Mouse (Mus musculus) telencephalon, adult 2 months (tissue): ENCODE results near the gene Trmt2b.
A peak's percentile ranks its signal among the peaks of the same experiment; 100 is the strongest.
"Not testable (repeated sequence)": the region's sequence is repeated elsewhere in the genome, so short reads cannot be mapped to it uniquely, and the experiment has no call there.

Experiments
- DNase-seq: peaks from one replicate; pipeline ENCODE4 v3.0.0-alpha.2; 2011; ENCODE audit warnings: low read depth, low spot score

The Trmt2b gene

DNA sequence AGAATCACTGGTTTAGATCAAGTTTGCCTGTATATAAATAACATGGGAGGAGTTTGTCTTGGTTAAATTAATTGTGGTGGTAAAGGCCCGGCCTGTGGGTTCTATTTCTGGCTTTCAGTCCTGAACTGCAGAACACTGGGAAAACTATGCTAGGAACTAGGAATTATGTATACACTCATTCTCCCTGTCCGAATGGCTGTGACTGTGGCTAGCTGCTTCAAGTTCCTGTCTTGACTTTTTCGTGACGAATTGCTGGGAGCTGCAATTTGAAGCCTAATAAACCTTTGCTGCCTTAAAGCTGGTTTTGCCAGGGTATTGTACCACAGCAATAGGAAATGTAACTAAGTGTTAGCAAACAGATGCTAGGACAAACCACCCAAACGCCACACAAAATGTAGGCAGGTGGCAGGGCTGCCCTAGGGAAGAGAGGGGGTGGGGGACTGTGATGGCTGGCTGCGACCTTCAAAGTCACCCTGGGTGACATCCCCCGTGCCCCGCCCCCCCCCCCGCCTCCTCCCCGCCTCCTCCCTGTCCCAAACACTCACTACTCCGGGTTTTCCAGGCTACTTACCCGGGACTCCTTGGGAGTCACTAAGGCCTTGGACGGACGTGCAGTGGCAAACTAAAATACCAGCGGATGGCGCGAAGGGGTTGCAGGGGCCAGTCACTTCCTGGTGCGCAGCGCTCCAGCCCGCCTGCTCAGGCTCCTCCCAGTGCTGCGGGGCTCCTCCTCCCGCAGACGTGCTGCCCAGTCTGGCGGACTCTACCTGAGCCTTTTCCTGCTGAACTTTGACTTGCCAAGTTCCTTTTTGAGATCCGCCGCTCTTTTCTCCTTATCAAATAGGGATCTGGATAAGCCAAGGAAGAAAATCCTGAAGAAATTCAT, at the start of gene Trmt2b:
TSS of gene Trmt2b (minus strand) at position 710 of the 886 bp plus-strand sequence.
- no peak for DNase-seq

DNA sequence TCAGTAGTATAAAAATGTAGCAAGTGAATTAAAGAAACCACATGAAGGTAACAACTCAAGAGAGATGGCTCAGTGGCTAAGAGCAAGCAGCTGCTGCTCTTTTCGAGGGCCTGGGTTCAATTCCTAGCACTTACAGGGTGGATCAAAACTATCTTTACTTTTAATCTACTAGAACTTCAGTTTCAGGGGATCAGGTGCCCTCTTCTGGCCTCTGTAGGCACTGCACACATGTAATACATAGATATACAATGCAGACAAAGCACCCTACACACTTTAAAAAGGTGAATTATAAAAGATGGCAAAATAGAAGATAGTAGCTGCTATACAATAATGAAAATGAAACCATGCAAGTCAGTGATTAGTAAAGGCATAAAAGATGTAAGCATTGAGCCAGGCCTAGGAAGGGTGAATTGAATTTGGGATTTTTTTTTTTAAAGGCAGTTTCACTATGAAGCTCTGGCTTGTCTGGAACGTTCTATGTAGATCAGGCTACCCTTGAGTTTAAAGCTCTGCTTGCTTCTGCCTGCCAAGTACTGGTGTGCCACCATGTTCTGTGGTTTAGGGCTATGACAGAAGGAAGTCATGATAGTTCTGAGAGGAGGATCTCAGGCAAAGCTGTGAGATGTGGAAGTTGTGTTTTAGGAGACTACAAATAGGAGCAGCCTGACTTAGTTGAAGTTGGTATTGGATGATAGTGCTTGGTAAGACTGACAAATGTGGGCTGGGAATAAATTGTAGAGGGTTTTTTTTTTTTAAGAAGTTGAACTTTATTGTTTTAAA, 42.6 kb upstream of the Trmt2b start:
- DNase-seq, result no peak

DNA sequence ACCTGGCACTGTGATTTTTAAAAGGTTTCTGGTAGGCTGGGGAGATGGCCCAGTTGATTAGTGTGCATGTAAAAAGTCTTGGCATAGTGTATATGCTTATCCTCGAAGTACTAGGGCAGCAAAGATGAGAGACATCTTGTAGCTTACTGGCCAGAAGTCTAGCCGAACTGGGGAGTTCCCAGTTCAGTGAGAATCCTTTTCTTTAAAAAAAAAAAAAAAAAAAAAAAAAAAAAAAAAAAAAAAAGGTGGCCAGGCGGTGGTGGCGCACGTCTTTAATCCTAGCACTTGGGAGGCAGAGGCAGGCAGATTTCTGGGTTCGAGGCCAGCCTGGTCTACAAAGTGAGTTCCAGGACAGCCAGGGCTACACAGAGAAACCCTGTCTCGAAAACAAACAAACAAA, 34.4 kb upstream of the Trmt2b start:
- not testable (repeated sequence) for DNase-seq

DNA sequence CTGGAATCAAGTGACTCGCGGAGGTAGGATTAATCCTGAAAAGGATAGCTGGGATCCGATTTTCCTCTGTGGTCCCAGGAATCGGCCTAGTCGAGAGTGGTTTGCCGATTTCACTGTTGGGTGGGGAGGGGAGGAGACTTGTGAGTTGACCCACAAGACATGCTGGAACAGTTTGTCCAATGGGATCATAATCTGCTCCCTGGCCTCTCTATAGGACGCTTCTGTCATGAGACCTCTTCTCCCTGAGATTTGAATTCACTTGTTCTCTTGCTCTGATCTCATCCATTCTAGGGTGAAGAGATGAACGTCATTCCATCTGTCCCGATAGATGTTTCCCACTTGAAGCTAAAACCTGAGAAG, 31.5 kb upstream of the Trmt2b start:
- no peak for DNase-seq

DNA sequence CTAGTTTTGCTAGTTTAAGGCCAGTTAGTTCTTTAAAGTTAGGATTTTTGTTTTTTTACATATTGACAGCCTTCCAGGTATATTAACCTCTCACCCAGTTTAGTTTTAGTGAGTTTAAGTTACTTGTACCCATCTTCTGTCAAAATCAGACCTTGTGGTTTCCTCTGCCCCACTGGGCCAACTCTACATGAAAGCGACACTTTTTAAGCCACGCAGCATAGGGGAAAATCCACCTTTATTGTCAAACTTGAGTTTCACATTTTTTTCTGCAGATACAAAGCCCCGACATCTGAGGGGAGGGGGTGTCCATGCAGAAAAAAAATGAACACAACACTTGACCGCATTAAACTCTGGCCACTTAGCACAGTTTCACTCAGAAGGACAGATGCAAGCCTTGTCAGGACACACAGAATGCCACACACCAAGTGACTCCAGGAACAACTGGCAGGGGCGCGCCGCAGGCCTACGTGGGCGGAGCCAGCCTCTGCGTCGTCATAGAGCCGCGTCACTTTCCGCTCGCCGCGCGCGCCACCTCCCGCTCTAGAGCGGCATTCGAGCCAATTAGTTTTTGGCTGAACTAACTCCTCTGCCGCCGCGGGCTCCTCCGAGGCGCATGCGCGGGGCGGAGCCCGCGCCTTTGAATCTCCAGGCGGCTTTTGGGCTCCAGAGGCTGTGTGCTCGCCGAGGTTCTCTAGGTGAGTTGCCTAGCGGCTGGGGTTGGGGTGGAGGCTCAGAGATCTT, 30.9 kb upstream of the Trmt2b start, which contains the start of gene Cenpi:
TSS of gene Cenpi (plus strand) at position 551 of the 741 bp plus-strand sequence.
- peak; percentile 54 for DNase-seq

DNA sequence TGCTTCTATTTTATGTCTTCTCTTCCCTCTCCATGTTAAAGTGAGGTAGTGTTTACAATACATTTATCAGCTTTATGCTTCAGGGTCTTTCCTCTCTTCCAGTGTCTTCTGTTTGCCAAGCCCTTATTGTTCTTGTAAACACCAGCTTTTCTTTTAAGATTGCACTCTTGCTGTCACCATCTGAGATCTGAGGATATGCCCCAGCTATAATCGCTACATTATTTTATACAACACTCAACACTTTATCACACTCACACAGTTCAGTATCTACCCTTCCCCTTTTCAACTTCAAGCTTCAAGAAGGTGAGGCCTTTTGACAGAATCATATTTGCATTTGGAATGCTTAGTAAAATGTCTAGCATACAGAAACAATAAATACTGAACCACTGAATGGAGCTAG, 26.5 kb upstream of the Trmt2b start:
- no peak for DNase-seq

DNA sequence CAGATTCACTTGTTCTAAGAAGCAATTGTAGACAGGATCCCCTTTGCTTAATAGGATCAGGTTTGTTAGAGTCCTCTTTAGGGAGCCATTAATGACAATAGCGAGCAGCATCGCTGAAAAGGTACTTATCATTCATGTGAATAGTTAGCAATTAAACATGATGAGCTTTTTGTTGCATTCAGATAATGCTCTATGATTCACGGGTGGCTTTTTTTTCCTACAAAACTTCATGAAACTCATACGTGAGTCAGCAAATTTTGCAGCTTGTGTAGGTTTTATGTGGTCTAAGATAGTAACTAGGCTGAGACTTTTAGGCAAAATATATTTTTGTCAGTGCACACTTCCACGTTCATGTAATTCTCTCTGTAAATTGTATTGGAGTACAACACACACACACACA, 23.4 kb upstream of the Trmt2b start:
- DNase-seq, result no peak

DNA sequence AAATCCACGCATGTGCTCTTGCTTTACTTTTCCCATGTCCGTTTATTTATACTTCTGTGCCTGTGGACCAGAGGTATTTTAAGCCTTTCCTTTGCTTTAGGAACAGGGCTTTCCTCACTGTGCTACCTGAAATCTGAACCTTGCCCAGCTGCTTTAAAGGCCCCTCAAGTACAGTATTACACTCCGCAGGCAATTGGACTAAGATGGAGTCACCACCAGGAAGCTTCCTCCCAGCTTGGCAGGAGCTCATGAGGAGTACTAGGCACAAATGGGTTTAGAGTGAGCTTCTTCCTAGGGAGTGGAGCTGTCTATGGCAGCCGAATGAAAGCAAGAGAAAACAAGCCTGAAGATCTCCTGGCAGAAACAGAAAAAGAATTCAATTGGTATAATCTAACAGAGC, 20.4 kb upstream of the Trmt2b start:
- DNase-seq, result no peak

DNA sequence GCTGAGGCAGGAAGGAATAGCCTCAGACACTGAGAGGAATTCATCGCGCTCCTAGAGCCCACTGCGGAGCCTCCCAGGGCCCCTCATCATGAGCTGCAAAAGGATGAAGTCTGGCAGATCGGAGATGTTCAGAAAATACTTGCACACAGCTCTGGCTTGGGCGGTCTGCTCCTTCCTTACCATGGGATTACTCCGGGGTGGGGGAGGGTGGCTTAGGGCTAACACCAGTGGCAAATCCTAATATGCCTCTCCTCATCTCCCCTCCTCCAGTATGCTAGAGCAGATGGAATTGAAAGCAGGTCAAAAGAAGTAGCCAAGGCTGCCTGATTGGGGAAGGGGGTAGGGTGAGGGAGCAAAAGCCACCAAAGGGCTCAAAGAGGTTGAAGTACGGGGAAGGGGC, 20.0 kb upstream of the Trmt2b start:
- no peak for DNase-seq

DNA sequence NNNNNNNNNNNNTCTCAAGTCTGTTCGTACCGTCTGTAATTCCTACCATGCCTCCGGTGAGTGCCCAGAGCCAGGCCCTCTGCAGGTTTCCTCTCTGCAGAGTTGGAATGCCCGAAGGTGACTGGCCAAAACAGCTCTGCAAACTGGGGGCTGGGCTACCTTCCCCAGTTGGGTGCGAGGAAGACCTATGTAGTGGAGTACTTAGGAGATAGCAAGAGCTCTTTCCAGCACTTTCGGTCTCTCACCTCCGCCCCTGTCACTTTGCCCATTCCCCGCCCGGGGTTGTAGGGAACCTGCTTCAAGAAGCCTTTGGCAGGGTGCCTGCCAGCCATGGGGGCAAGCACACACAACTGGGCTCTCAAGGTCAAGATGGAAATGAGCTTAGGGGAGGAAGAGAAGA, 19.5 kb upstream of the Trmt2b start:
- no peak for DNase-seq

DNA sequence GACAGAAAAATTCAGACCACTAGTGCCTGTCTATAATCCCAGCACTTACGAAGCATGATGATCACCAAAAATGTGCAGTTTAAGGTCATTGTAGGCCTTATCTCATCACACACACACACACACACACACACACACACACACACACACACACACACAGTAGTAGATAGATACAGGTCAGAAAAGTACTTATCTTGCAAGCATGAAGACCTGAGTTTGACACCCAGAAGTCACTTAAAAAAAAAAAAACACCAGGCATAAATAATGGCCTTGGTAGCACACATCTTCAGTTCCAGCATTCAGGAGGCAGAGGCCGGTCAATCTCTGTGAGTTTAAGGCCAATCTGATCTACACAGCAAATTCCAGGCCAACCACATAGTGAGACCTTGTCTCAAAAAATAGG, 10.5 kb upstream of the Trmt2b start:
- no peak for DNase-seq

DNA sequence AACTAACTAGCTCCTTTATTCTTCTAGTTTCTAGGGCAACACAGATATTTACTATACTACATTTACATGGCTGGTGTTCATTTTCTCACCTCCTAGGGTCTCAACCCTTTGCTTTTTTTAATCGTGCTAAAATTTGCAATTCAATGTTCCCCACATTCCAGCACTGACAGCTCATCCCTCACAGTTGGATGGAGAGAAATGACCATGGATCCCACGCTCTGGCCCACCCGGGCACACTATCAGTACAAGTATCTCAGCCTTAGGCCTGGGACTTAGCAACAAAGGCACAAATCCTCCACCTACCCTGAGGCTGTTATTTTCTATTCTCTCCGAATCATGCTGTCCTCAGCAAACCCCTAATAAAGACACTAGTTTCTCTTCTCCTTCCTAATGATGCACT, 9.0 kb upstream of the Trmt2b start:
- no peak for DNase-seq

DNA sequence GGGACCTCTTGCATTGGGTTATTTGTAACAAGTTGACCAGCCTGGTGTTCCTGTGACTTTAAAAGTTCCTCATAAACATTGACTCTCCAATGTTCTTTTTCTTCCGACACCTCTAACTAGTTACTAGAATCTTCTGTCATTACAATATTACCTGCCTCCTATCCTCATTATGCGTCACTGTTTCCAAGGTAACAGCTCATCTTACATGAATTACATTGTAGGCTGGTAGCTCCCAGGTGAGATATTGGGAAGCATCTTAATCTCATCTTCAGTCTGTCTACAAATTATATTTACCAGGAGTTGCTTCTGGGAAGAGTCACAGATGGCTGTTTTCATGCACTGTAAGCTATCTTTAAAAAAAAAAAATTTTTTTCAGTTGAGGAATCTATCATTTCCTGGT, 8.3 kb upstream of the Trmt2b start:
- no peak for DNase-seq

DNA sequence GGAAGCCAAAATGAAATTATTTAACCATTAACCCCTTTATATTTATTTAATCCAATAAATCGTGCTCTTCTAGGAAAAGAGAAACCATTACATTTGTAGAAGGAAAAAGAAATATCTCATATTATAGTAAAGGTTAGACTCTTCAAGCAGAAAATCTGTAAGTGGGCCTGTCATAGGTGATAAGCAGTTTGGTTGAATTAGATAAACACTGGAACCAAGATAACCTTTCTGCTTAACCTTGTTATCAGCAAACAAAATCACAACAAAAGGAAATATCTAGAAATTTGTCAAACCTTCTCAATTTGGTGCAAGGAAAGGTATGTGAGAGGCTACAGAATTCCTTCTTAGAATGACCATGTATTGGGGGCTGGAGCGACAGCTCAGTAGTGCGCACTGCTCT, 3.7 kb upstream of the Trmt2b start:
- no peak for DNase-seq

DNA sequence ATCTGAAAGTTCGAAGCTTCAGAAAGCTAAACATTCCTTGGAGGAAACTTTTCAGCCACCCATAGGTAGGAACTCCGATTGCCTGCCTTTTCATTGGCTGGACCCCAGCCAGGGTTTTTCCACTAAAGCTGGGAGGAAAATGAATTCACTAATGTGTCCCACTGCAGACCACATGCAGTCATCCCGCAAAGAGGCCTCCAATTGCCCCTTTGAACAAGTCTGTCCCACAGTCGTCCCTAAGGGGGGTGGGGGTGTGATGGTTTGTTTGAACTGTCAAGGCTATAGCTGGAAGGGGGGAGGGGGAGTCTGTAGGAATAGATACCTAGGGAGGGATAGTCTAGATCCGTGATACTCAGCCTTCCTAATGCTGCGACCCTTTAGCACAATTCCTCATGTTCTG, 1.1 kb downstream of the Trmt2b start:
- DNase-seq, result no peak

DNA sequence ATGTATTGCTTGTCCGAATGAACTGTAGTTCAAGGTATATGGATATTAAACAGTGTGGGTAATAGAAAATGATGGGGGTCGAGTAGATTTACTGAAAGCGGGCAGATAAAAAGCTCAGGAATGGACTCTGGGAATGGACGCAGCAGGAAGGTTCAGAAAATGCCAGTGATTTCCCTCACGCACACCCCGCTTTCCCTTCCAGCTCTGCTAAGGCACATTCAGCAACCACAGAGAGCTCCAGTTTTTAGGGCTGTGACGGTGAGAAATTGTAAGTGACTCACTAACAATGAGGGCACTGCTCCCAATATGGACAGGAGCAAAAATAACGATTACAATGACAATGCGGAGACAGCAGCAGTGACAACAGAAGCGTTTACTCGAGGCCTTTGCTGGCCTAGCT, 14.7 kb downstream of the Trmt2b start:
- no peak for DNase-seq

DNA sequence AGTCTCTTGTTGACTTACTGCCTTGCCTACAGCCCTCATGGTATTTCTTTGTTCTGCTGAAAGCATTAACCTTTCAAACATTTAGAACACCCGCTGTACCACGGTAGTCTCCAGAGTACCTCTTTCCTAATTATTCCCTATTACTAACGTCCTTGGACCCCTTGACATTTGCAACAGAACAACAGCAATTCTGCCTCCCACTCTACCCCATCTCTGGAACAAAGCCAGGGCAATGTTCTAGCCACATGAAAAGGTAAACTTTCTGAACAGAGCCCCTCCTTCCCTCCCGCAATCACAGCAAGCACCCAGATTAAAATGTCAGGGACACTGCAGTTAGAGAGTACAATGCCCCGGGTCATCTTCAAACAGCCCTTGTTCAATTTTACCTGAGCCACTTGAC, 15.6 kb downstream of the Trmt2b start:
- DNase-seq, result no peak

DNA sequence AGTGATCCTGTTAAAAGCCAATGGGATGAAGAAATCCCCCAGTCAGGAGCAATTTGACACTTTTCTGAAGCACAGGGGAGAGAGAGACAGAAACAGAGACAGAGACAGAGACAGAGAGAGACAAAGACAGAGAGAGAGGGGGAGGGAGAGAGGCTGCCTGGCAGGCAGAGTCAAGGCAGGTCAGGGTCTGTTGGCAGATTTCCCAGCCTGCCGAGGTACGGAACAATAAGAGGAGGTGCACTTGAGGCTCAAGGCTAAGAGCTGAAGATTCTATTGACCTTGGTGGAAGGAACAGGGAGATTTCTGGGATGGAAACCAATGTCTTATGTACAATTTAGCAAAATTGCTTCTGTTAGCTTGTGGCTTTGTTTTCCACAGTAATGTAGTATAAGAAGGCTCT, 28.6 kb downstream of the Trmt2b start:
- no peak for DNase-seq

DNA sequence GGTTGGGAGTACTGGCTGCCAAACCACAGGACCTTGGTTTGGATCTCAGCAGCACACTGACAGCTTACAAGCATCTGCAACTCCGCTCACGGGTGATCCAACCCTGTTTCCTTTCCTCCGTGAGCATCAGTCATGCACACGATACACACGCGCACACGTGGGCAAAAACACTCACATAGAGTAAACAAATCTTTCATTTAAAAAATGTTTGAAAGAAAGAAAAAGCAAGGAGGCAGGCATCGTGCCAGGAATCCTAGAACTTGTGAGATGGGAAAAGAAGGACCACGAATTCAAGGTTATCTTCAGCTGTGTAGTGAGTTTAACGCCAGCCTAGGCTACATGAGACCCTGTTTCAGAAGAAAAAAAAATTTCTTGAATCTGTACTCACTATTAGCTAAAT, 30.8 kb downstream of the Trmt2b start:
- DNase-seq, result no peak

DNA sequence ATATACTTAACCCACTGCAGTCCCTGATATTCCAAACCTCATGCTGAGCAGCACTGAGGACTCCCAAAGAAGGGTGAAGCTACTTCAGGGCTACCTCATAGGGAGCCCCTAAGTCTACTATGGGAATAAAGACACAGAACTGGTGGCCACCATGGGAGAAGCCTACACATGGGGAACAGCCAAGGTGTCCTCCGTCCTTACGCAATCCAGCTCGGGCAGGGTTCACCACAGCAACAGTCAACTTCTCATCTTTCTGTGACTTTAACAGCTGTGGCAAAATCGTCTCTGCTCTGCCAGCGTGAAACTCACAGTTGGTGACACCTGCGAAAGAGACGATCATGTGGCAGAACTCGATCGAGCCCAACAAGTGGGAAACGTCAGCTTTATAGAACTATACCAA, 38.5 kb downstream of the Trmt2b start:
- DNase-seq, result no peak

DNA sequence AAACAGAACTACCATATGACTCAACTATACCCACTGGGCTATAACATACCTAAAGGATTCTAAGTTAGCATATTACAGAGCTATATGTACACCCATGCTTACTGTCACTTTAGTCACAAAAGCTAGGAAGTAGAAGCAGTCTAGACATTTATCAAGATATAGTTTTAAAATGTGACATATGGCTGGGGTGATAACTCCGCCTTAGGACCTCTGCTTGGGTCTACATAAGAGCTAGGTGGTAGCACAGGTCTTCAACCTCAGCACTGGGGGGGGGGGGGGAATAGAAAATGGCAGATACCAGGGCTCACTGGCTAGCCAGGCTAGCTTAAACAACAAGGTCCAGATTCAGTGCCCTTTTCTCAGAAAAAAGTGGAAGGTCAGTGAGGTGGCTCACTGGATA, 43.7 kb downstream of the Trmt2b start:
- DNase-seq, result no peak

DNA sequence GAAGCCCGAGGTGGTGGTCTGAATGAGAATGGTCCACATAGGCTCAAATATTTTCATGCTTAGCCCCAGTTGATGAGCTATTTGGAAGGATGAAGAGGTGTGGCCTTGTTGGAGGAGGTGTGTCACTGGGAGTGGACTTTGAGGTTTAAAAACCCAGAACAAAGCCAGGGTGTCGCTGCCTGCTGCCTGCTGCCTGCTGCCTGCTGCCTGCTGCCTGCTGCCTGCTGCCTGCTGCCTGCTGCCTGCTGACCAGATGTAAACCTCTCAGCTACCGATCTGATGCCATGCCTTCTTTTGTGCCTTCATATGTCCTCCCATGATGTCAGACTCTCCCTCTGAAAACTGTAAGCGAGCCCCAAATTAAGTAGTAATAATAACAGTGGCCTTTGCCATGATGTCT, 54.9 kb downstream of the Trmt2b start, which contains the start of gene Nox1:
TSS of gene Nox1 (minus strand) at position 101 of the 400 bp plus-strand sequence.
- DNase-seq, result no peak
